Comparison of ENCODE assay signal across 19 mouse cellular contexts in the genomic region with DNA sequence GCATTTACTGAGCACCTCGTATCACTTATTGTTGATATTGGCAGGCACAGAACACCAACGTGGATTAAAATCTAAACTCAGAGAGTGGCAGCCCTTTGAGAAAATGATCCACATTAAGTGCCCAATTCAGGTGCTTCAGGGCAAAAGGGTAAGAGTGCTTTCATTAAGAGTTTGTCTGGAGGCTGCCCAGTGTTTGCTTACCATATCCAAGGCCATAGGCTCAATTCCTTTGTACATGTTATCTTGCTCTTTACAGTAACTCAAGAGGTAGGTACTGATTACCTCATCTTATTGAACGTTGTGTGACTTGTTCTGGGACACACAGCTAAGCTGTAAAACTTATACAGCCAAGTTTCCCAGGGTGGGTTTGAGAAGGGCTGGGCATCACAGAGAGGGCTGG. TPM values are rescaled to one million over a fixed set of nuclear protein-coding genes. Genes with fewer than 3 reads are reported as not detected.
"Had no signal": no experiment of that assay in that cellular context is flagged by ENCODE, and none has a peak within 500 bp of the region (broad histone marks: within the 10 kb centered on the region; RNA-seq: fewer than 3 reads in every experiment).

No protein-coding gene starts in this region.

- H3K4me3 ChIP-seq: kidney, embryonic 15.5 days had no signal

- H3K4me2 ChIP-seq: kidney, embryonic 15.5 days; midbrain, embryonic 11.5 days had no signal

- DNase-seq: kidney, adult 11 months; kidney, adult 8-10 months; kidney, postnatal 10 days; kidney, postnatal 4 days; liver, postnatal 0 days; lung, postnatal 4 days; midbrain, embryonic 14.5 days; thymus, adult 2 months; thymus, postnatal 14 days; thymus, postnatal 4 days had no signal

- H3K27ac ChIP-seq: kidney, embryonic 15.5 days; liver, embryonic 14.5 days had no signal

- H3K9ac ChIP-seq: kidney, embryonic 15.5 days; liver, embryonic 14.5 days; liver, postnatal 0 days had no signal

- H3K36me3 ChIP-seq: kidney, embryonic 15.5 days had no signal

- H3K27me3 ChIP-seq: kidney, embryonic 15.5 days had no signal

- H3K4me1 ChIP-seq: kidney, embryonic 15.5 days had no signal

- ATAC-seq: liver, postnatal 0 days had no signal

- H3K9me3 ChIP-seq: kidney, embryonic 15.5 days had no signal

RNA-seq across cellular contexts. Expression of gene Gja8, which starts 56.0 kb away (rescaled TPM):
- polyA plus RNA-seq: limb, embryonic 11.5 days; limb, embryonic 14.5 days; liver, adult 2 months; liver, embryonic 14.5 days; liver, postnatal 0 days; midbrain, embryonic 11.5 days; midbrain, embryonic 14.5 days; neural tube, embryonic 11.5 days; small intestine, adult 2 months; spleen, adult 2 months had no signal
